8 mouse cellular contexts compared by ENCODE assay signal in the genomic region with DNA sequence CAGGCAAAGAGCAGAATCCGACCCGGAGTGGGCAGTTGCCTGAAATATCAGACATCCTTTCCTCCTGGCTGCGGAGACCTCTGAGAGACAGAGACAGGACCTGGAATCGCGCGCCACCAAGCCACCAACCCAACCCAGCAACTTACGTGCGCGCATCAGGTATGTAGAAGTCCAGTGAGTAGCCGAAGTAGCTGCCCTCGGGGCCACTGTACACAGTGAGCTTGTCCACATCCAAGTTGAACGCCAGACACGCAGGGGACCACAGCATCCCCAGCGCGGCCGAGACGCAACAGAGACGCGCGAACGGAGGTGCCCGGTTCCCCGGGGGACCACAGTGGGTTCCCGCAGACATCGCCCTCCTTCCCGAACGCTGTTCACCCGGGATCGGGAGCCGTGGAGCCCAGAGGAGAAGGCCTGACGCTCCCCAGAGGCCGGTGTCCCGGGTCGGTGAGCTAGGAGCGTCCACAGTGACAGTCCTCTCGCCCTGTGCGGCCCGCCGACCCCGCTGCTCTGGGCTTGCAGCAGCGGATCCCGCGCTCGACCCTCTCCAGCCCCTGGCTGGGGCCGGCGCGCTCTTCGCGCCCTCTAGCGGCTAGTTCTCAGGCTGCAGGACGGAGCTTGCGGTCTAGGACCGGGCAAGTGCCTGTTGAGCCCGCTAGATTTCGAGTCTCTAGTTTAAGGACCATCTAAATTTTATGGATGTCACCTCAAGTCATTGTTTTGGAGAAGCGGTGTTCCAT. TPM values are rescaled to one million over a fixed set of nuclear protein-coding genes. Genes with fewer than 3 reads are reported as not detected.
DNase-seq lines count a peak whose midpoint lies in the region; ATAC-seq lines count a peak whose summit lies in the region.

A gene (minus strand): TSS at position 492 of the 740 bp plus-strand sequence.

- DNase-seq in WW6 (ENCODE audit: low read depth, low spot score): peak; percentile 60
- DNase-seq in gastrocnemius, postnatal 10 days: peak; percentile 93
- DNase-seq in induced T-regulatory cell, adult 2 months (ENCODE audit: low read depth): peak; percentile 61
- DNase-seq in left cerebral cortex, postnatal 14 days (ENCODE audit: low spot score in 2 of 2): peak; percentile 63 to 89
- peak; percentile 57 to 61 for DNase-seq in right cerebral cortex, postnatal 36 days (ENCODE audit: low spot score in 2 of 2)
- DNase-seq in yolk sac, embryonic 10.5 days (ENCODE audit: low spot score): peak; percentile 76

- peak; percentile 91 for ATAC-seq in common myeloid progenitor, adult 5-6 weeks (replicated peaks; ENCODE audit: low read depth, poor library complexity, severe bottlenecking)
- ATAC-seq in megakaryocyte-erythroid progenitor cell, adult 5-6 weeks (replicated peaks; ENCODE audit: low FRiP score, low TSS enrichment, poor library complexity, severe bottlenecking): peak; percentile 94

- intact Hi-C loops in left cerebral cortex, postnatal 14 days (cut with DNase I): loop anchor here (2.0 kb wide), 2 partner anchors 251 to 299 kb away; no protein-coding TSS in a partner anchor

RNA-seq across cellular contexts. Expression of the gene that starts here (rescaled TPM):
- total RNA-seq in common myeloid progenitor, adult 5-6 weeks (2017): 0.18 and 0.34 TPM in 2 replicates
- 1 to 10 TPM; 5.0 to 7.9 TPM for total RNA-seq in gastrocnemius, postnatal 10 days (2021)
- total RNA-seq in left cerebral cortex, postnatal 14 days (2021): 1 to 10 TPM; 4.8 to 6.0 TPM
- not detected in 2 replicates for total RNA-seq in megakaryocyte-erythroid progenitor cell, adult 5-6 weeks (2014; fragmentation: Nextera tagmentation)
- 0.76 TPM in 1 of 2 replicates, not detected in the other for total RNA-seq in megakaryocyte-erythroid progenitor cell, adult 5-6 weeks (2017)

Comparison
In these comparisons a context has a peak if more than half of its experiments do, and no peak if none do; other contexts are left out.
1. Peak in every context shown above with its lines: DNase-seq and ATAC-seq.
2. Peak in ATAC-seq in common myeloid progenitor, adult 5-6 weeks; RNA of the gene not detected or under 1 TPM.
3. Peak in ATAC-seq in megakaryocyte-erythroid progenitor cell, adult 5-6 weeks; RNA of the gene not detected or under 1 TPM.